Mouse (Mus musculus): ENCODE data around the gene Sec24d. TPM values are rescaled to one million over a fixed set of nuclear protein-coding genes. Genes with fewer than 3 reads are reported as not detected.

Sec24d gene
- polyA plus RNA-seq (2011; ENCODE audit: insufficient read depth, insufficient read length, low replicate concordance, missing spikeins), result 3.0 and 3.4 TPM in 2 replicates

- 2% methylated on average over 68 of the region's 68 CpGs for WGBS
- Histone ChIP-seq H3K4me3 (replicated peaks; ENCODE audit: control insufficient read depth, low read depth, low read length) (peak within 1 kb of the TSS; percentile 91), H3K27ac (ENCODE audit: control insufficient read depth, insufficient read depth, low read depth, low read length, poor library complexity) (peak within 1 kb of the TSS; percentile 56; the same call in 1 of the 2 replicates), H3K4me1 (ENCODE audit: control insufficient read depth, insufficient read depth, low read length) (no peaks in the 10 kb centered on the region)
- TF ChIP-seq CTCF (IDR thresholded peaks at IDR 0.05; ENCODE audit: control insufficient read depth, insufficient read depth, low read length) (no peak), POLR2A (IDR thresholded peaks at IDR 0.05; ENCODE audit: borderline replicate concordance, control insufficient read depth, low read depth, low read length) (peak; percentile 38; the same call in 1 of the 2 replicates)
Measured at GRCm38 (mm10) chr3:123266753-123267651, at the start of gene Sec24d. Sec24d (plus strand) TSS chr3:123267455.

GRCm38 (mm10) chr3:123218646-123219045, 48.6 kb upstream of the Sec24d start:
- H3K4me3 ChIP-seq (replicated peaks; ENCODE audit: control insufficient read depth, low read depth, low read length), result no peak overlapping the region
- 68% methylated on average over 6 of the region's 6 CpGs for WGBS
- H3K27ac ChIP-seq (ENCODE audit: control insufficient read depth, insufficient read depth, low read depth, low read length, poor library complexity), result no peak overlapping the region
- TF ChIP-seq CTCF (IDR thresholded peaks at IDR 0.05; ENCODE audit: control insufficient read depth, insufficient read depth, low read length), result no peak
- no peak for TF ChIP-seq POLR2A (IDR thresholded peaks at IDR 0.05; ENCODE audit: borderline replicate concordance, control insufficient read depth, low read depth, low read length)
- H3K4me1 ChIP-seq (ENCODE audit: control insufficient read depth, insufficient read depth, low read length), result no peaks in the 10 kb centered on the region; the same call in 1 of the 2 replicates

GRCm38 (mm10) chr3:123227276-123227675, 40.0 kb upstream of the Sec24d start:
- Histone ChIP-seq H3K27ac (ENCODE audit: control insufficient read depth, insufficient read depth, low read depth, low read length, poor library complexity) (no peak overlapping the region), H3K4me3 (replicated peaks; ENCODE audit: control insufficient read depth, low read depth, low read length) (no peak overlapping the region), H3K4me1 (ENCODE audit: control insufficient read depth, insufficient read depth, low read length) (no peaks in the 10 kb centered on the region)
- no peak for TF ChIP-seq CTCF (IDR thresholded peaks at IDR 0.05; ENCODE audit: control insufficient read depth, insufficient read depth, low read length)
- TF ChIP-seq POLR2A (IDR thresholded peaks at IDR 0.05; ENCODE audit: borderline replicate concordance, control insufficient read depth, low read depth, low read length), result no peak
- 85% methylated on average over 3 of the region's 3 CpGs for WGBS

GRCm38 (mm10) chr3:123231639-123232038, 35.6 kb upstream of the Sec24d start:
- TF ChIP-seq POLR2A (IDR thresholded peaks at IDR 0.05; ENCODE audit: borderline replicate concordance, control insufficient read depth, low read depth, low read length) (no peak), CTCF (IDR thresholded peaks at IDR 0.05; ENCODE audit: control insufficient read depth, insufficient read depth, low read length) (no peak)
- WGBS, result 85% methylated on average over 2 of the region's 2 CpGs
- Histone ChIP-seq H3K4me1 (ENCODE audit: control insufficient read depth, insufficient read depth, low read length) (no peaks in the 10 kb centered on the region), H3K27ac (ENCODE audit: control insufficient read depth, insufficient read depth, low read depth, low read length, poor library complexity) (no peak overlapping the region), H3K4me3 (replicated peaks; ENCODE audit: control insufficient read depth, low read depth, low read length) (no peak overlapping the region)

- H3K27ac ChIP-seq (ENCODE audit: control insufficient read depth, insufficient read depth, low read depth, low read length, poor library complexity), result no peak overlapping the region
- WGBS, result 50% methylated on average over 16 of the region's 16 CpGs
- H3K4me3 ChIP-seq (replicated peaks; ENCODE audit: control insufficient read depth, low read depth, low read length), result no peak overlapping the region
- TF ChIP-seq POLR2A (IDR thresholded peaks at IDR 0.05; ENCODE audit: borderline replicate concordance, control insufficient read depth, low read depth, low read length), result no peak
- no peak for TF ChIP-seq CTCF (IDR thresholded peaks at IDR 0.05; ENCODE audit: control insufficient read depth, insufficient read depth, low read length)
- no peaks in the 10 kb centered on the region for H3K4me1 ChIP-seq (ENCODE audit: control insufficient read depth, insufficient read depth, low read length)
Measured at GRCm38 (mm10) chr3:123234191-123234836, 32.9 kb upstream of the Sec24d start.

GRCm38 (mm10) chr3:123235495-123235894, 31.8 kb upstream of the Sec24d start:
- TF ChIP-seq CTCF (IDR thresholded peaks at IDR 0.05; ENCODE audit: control insufficient read depth, insufficient read depth, low read length), result no peak
- TF ChIP-seq POLR2A (IDR thresholded peaks at IDR 0.05; ENCODE audit: borderline replicate concordance, control insufficient read depth, low read depth, low read length), result no peak
- 42% methylated on average over 7 of the region's 7 CpGs for WGBS
- Histone ChIP-seq H3K4me1 (ENCODE audit: control insufficient read depth, insufficient read depth, low read length) (no peaks in the 10 kb centered on the region), H3K27ac (ENCODE audit: control insufficient read depth, insufficient read depth, low read depth, low read length, poor library complexity) (no peak overlapping the region), H3K4me3 (replicated peaks; ENCODE audit: control insufficient read depth, low read depth, low read length) (peak overlapping the region; percentile 40)

GRCm38 (mm10) chr3:123235921-123236320, 31.3 kb upstream of the Sec24d start, which contains the start of gene Synpo2:
Synpo2 (minus strand) TSS chr3:123236149.
- Histone ChIP-seq H3K27ac (ENCODE audit: control insufficient read depth, insufficient read depth, low read depth, low read length, poor library complexity) (no peak within 1 kb of the TSS), H3K4me1 (ENCODE audit: control insufficient read depth, insufficient read depth, low read length) (no peaks in the 10 kb centered on the region), H3K4me3 (replicated peaks; ENCODE audit: control insufficient read depth, low read depth, low read length) (peak within 1 kb of the TSS; percentile 40)
- TF ChIP-seq CTCF (IDR thresholded peaks at IDR 0.05; ENCODE audit: control insufficient read depth, insufficient read depth, low read length), result no peak
- no peak for TF ChIP-seq POLR2A (IDR thresholded peaks at IDR 0.05; ENCODE audit: borderline replicate concordance, control insufficient read depth, low read depth, low read length)
- 6% methylated on average over 20 of the region's 20 CpGs for WGBS

GRCm38 (mm10) chr3:123237039-123237438, 30.2 kb upstream of the Sec24d start:
- no peak overlapping the region for H3K4me3 ChIP-seq (replicated peaks; ENCODE audit: control insufficient read depth, low read depth, low read length)
- 77% methylated on average over 7 of the region's 7 CpGs for WGBS
- H3K4me1 ChIP-seq (ENCODE audit: control insufficient read depth, insufficient read depth, low read length), result no peaks in the 10 kb centered on the region
- no peak overlapping the region for H3K27ac ChIP-seq (ENCODE audit: control insufficient read depth, insufficient read depth, low read depth, low read length, poor library complexity)
- TF ChIP-seq CTCF (IDR thresholded peaks at IDR 0.05; ENCODE audit: control insufficient read depth, insufficient read depth, low read length), result no peak
- TF ChIP-seq POLR2A (IDR thresholded peaks at IDR 0.05; ENCODE audit: borderline replicate concordance, control insufficient read depth, low read depth, low read length), result no peak

Data from bone marrow, adult 2 months (tissue).